9 mouse cellular contexts compared by ENCODE assay signal in the genomic region with DNA sequence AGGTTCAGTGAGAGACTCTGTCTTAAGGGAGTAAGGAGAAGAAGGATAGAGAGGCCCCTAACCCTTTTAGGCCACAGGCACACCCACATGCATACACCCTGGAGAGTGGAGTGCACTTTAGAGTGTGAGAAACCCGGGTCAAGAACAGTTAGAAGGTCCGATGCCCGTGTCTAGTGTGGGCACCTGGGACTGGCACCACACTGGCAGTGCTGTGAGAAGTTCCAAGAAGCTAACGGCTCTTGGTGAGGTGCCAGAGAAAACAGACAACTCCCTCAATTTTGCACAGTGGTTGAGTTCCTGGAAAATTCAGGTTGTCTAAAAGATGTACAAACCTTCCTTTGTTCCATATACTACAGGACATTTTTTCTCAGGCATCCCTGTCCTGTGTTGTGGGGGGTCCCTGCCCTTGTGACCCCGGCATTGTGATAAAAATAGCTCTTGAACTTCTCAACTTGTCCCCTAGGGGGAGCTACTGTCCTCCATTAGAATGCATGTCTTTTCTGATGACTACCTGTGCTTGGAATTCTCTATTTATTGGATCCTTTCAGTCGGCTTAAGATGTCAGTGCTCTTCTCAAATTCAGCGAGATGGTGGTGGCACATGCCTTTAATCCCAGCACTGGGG. TPM values are rescaled to one million over a fixed set of nuclear protein-coding genes. Genes with fewer than 3 reads are reported as not detected.
DNase-seq lines count a peak whose midpoint lies in the region; ATAC-seq lines count a peak whose summit lies in the region.
"Had no signal": no experiment of that assay in that cellular context is flagged by ENCODE, and none has a peak within 500 bp of the region (broad histone marks: within the 10 kb centered on the region; RNA-seq: fewer than 3 reads in every experiment).

No protein-coding gene starts in this region.

- H3K4me2 ChIP-seq in limb, embryonic 11.5 days (ENCODE audit: low read depth, severe bottlenecking) = no peak overlapping the region

- no peaks in the 10 kb centered on the region for H3K36me3 ChIP-seq in limb, embryonic 11.5 days (ENCODE audit: control insufficient read depth, insufficient read depth, low read length)
- no peaks in the 10 kb centered on the region for H3K36me3 ChIP-seq in limb, embryonic 10.5 days

- H3K9me3 ChIP-seq in limb, embryonic 11.5 days (ENCODE audit: control insufficient read depth, low read length) = no peaks in the 10 kb centered on the region
- no peaks in the 10 kb centered on the region for H3K9me3 ChIP-seq in limb, embryonic 10.5 days (replicated peaks)

- H3K27ac ChIP-seq in limb, embryonic 11.5 days (replicated peaks; ENCODE audit: low read depth, low read length) = no peak overlapping the region
- no peak overlapping the region for H3K27ac ChIP-seq in limb, embryonic 10.5 days

- no peaks in the 10 kb centered on the region for H3K27me3 ChIP-seq in limb, embryonic 11.5 days (ENCODE audit: control insufficient read depth, insufficient read depth, low read length)
- no peaks in the 10 kb centered on the region for H3K27me3 ChIP-seq in limb, embryonic 10.5 days (ENCODE audit: low read depth, poor library complexity, severe bottlenecking)

- WGBS in limb, embryonic 11.5 days = 41% methylated on average over 7 of the region's 7 CpGs
- 45% methylated on average over 7 of the region's 7 CpGs for WGBS in limb, embryonic 10.5 days

- DNase-seq in adrenal gland, adult (ENCODE audit: inconsistent age in 2 of 2, low spot score in 1 of 2) = peak; percentile 27 to 77
- DNase-seq in adrenal gland, postnatal 4 days (ENCODE audit: low spot score in 2 of 2) = no peak
- DNase-seq in limb, embryonic 11.5 days (ENCODE audit: low spot score) = peak; percentile 55
- DNase-seq in limb, embryonic 10.5 days (ENCODE audit: low spot score) = no peak
- DNase-seq in c-Kit-positive CD71-positive TER-119-negative erythroid progenitor cells, embryonic 14.5 days (ENCODE audit: low read depth) = peak; percentile 48
- no peak for DNase-seq in gastrocnemius, postnatal 4 days (ENCODE audit: low spot score in 2 of 2)
- no peak for DNase-seq in adrenal gland, adult 2 months

- ATAC-seq in limb, embryonic 11.5 days (ENCODE audit: insufficient number of reproducible peaks, low FRiP score, low TSS enrichment, low read depth) = no peak
- peak; percentile 57; the same call in 1 of the 2 replicates for ATAC-seq in megakaryocyte, adult 5-6 weeks (ENCODE audit: poor library complexity, severe bottlenecking)

- H3K4me1 ChIP-seq in limb, embryonic 11.5 days (ENCODE audit: control insufficient read depth, insufficient read depth, low read length) = no peaks in the 10 kb centered on the region
- H3K4me1 ChIP-seq in limb, embryonic 10.5 days = peaks cover 15% of the 10 kb centered on the region

- no peak overlapping the region for H3K9ac ChIP-seq in limb, embryonic 11.5 days (ENCODE audit: low read length)

- H3K4me3 ChIP-seq in limb, embryonic 11.5 days (ENCODE audit: low read depth, low read length) = no peak overlapping the region
- H3K4me3 ChIP-seq in limb, embryonic 10.5 days = no peak overlapping the region

RNA-seq across cellular contexts. Expression of gene Muc4, which starts 38.7 kb away (rescaled TPM):
- under 1 TPM; 0.34 to 0.42 TPM for total RNA-seq in adrenal gland, postnatal 4 days (2021)
- not detected in 2 replicates for polyA plus RNA-seq in limb, embryonic 11.5 days (2014; fragmentation: Nextera tagmentation; extraction: Ambion mirVana)
- polyA plus RNA-seq in limb, embryonic 10.5 days (2016; fragmentation: Nextera tagmentation; extraction: Ambion mirVana) = not detected in 2 replicates
- not detected in 2 replicates for total RNA-seq in megakaryocyte, adult 5-6 weeks (2015)
- not detected in 2 replicates for total RNA-seq in megakaryocyte, adult 5-6 weeks (2017)
- total RNA-seq in gastrocnemius, postnatal 4 days (2021) = under 1 TPM; 0.07 to 0.10 TPM
- total RNA-seq in adrenal gland, adult 2 months (2021) = not detected
- not detected in 2 replicates for polyA plus RNA-seq in adrenal gland, adult 2 months (2012; rRNA removed)
- polyA plus RNA-seq: heart, embryonic 14.5 days had no signal

RNA-seq across cellular contexts. Expression of gene Tnk2, which starts 53.3 kb away (rescaled TPM):
- 10 to 100 TPM; 75.6 to 77.6 TPM for total RNA-seq in adrenal gland, postnatal 4 days (2021)
- polyA plus RNA-seq in limb, embryonic 11.5 days (2014; fragmentation: Nextera tagmentation; extraction: Ambion mirVana) = 8.9 and 9.2 TPM in 2 replicates
- 11.2 and 12.0 TPM in 2 replicates for polyA plus RNA-seq in limb, embryonic 10.5 days (2016; fragmentation: Nextera tagmentation; extraction: Ambion mirVana)
- 5.5 and 12.0 TPM in 2 replicates for total RNA-seq in megakaryocyte, adult 5-6 weeks (2015)
- 6.4 and 8.6 TPM in 2 replicates for total RNA-seq in megakaryocyte, adult 5-6 weeks (2017)
- 10 to 100 TPM; 79.9 to 82.7 TPM for total RNA-seq in gastrocnemius, postnatal 4 days (2021)
- 10 to 100 TPM; 26.5 to 47.4 TPM for total RNA-seq in adrenal gland, adult 2 months (2021)
- polyA plus RNA-seq in adrenal gland, adult 2 months (2012; rRNA removed) = 100 and 110 TPM in 2 replicates

Comparison
In these comparisons a context has a peak if more than half of its experiments do, and no peak if none do; other contexts are left out.
1. DNase-seq: peak in adrenal gland, adult (2 of 2), limb, embryonic 11.5 days (single experiment) and c-Kit-positive CD71-positive TER-119-negative erythroid progenitor cells, embryonic 14.5 days (single experiment); none in adrenal gland, postnatal 4 days (0 of 2), limb, embryonic 10.5 days (single experiment), gastrocnemius, postnatal 4 days (0 of 2) and adrenal gland, adult 2 months (single experiment).